Mouse (Mus musculus): Measurements from ENCODE around the gene Six6. TPM values are rescaled to one million over a fixed set of nuclear protein-coding genes. Genes with fewer than 3 reads are reported as not detected.

Six6 gene
- total RNA-seq, 2 experiments from 2014 or later = not detected

GRCm38 (mm10) chr12:72954906-72955305 is 15.2 kb downstream of the Six6 start:
- no peak for DNase-seq (ENCODE audit: low spot score in 2 of 2)

DNA sequence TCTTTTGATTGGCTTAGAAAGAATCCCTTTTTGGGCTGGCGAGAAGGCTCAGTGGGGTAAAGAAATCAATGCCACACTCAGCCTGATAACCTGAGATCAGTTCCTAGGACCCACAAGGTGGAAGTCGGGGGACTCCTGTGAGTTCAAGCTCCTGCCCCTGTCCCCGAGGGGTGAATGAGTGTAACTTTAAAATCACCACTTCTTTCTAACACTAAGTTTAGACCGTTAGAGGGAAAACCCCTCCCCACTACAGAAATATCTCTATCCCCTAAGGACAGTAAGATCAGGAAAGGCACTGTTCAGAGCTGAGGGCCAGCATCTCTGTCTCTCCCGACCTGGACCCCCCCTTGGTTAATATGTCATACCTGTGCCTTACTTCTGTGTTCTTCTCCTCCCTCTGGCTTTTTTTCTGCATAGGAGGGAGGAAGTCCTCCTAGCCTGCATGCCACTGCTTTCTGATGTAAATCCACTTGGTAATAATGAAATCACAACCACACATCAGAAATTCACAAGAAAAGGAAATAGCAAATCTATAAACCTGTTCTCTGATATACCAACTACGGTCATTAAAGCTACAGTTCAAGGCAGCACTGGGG is 18.2 kb downstream of the Six6 start:
- no peak for DNase-seq (ENCODE audit: low spot score in 2 of 2)

- no peak for DNase-seq (ENCODE audit: low spot score in 2 of 2)
Measured at GRCm38 (mm10) chr12:72958446-72958845, 18.8 kb downstream of the Six6 start.

- no peak for DNase-seq (ENCODE audit: low spot score in 2 of 2)
Measured at GRCm38 (mm10) chr12:72962761-72963160, 23.1 kb downstream of the Six6 start.

DNA sequence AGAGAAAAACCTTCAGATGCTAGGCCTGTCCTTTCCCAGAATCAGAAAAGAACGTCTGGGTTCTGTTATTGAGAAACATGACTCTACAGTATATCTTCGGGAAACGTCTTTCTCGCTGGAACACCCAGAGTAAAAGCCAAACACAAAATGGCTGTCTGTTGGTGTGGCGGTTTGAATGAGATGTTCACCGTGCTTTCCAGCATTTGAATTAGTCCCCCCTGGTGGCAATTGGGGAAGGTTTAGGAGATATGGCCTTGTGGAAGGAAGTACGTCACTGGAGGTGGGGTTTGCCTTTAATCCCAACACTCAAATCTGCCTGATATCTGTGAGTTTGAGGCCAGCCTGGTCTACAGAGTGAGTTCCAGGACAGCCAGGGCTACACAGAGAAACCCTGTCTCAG is 27.8 kb downstream of the Six6 start:
- DNase-seq (ENCODE audit: low spot score in 2 of 2) = no peak

DNA sequence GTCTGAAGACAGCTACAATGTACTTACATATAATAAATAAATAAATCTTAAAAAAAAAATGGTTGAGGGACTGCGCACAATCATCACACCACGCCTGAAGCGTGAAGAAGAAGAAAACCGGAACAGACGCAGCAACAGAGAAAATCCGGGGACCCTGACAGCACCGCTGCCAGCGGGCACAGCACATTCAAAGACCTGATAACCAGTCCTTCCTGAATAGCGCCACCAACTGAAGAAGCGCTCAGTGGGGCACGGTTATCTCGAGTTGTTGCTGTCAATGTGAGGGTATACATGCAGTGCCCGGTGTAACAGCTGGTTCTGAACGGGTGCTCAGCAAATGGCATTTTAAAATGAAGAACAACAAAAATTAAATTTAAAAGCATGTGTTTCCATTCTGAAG is 30.9 kb downstream of the Six6 start:
- no peak for DNase-seq (ENCODE audit: low spot score in 2 of 2)

- peak; percentile 30 to 31 for DNase-seq (ENCODE audit: low spot score in 2 of 2)
Measured at GRCm38 (mm10) chr12:72973161-72973560, 33.5 kb downstream of the Six6 start.

GRCm38 (mm10) chr12:72976172-72976571 is 36.5 kb downstream of the Six6 start:
- DNase-seq (ENCODE audit: low spot score in 2 of 2) = no peak

- DNase-seq (ENCODE audit: low spot score in 2 of 2) = peak; percentile 48 to 62
Measured at GRCm38 (mm10) chr12:72976718-72977117, 37.0 kb downstream of the Six6 start.

DNA sequence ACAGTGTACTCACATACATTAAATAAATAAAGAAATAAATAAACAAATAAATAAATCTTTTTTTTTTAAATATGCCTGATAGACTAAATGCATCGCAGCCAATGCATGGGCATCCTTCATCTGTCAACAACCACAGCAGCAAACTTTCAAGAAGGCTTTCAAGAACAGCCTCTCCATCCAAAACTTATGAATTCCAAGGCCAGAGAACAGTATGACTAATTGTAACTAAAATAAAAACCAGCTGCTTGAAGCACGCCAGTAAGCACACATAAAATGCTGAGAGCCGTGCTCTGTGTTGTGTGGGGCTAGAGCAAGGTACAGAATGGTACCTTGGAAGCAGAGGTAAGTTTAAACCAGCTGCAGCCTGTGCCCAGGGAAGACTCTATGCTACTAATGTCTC is 38.2 kb downstream of the Six6 start:
- DNase-seq (ENCODE audit: low spot score in 2 of 2) = no peak

GRCm38 (mm10) chr12:72979236-72979635 is 39.5 kb downstream of the Six6 start:
- no peak for DNase-seq (ENCODE audit: low spot score in 2 of 2)

DNA sequence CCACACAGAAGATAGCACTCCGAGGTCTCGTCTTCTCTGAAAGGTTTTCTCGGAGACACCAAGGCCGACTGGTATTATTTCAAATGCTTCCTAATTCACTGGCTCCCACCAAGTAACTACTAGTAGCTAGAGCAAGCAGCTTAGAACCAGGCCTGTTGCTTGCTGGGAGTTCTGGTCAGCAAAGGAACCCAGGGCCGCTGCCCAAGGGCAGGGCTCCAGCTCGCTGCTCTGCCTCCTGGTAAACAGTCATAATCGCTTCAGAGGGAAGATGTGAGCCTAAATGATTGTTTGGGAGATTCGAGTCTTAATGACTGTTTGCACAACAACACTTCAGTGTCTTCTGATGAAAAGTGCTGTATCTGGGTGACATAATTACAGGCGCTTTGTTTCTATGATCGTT is 42.9 kb downstream of the Six6 start:
- DNase-seq (ENCODE audit: low spot score in 2 of 2) = peak in 1 of 2 experiments; percentile 9

GRCm38 (mm10) chr12:72983071-72983857 is 43.6 kb downstream of the Six6 start:
- peak in 1 of 2 experiments; percentile 5 for DNase-seq (ENCODE audit: low spot score in 2 of 2)

Other genes with a start within 250 kb of the Six6 start
- gene Ppm1a, start 182.4 kb upstream of the Six6 start, total RNA-seq (2021) = 100 to 1,000 TPM; 235 to 281 TPM
- 1 to 10 TPM in 1 of 2 experiments, not detected in 1; 1.0 TPM for gene 4930447C04Rik, start 882 bp downstream of the Six6 start, total RNA-seq (2021)
- gene Six1, start 114.0 kb downstream of the Six6 start, total RNA-seq (2021) = 1 to 10 TPM; 1.8 to 8.8 TPM
- gene Six4, start 173.6 kb downstream of the Six6 start, total RNA-seq (2021) = 1 to 10 TPM in 1 of 2 experiments, under 1 TPM in 1; 0.83 to 1.3 TPM
- 10 to 100 TPM; 15.0 to 16.6 TPM for gene Mnat1, start 183.8 kb downstream of the Six6 start, total RNA-seq (2021)

All from adrenal gland, adult 18-20 months (tissue).